Mouse (Mus musculus): Measurements from ENCODE around the gene Porcn. TPM values are rescaled to one million over a fixed set of nuclear protein-coding genes. Genes with fewer than 3 reads are reported as not detected.

Gene Porcn
- polyA plus RNA-seq, 1 experiment: 67.5 TPM

DNA sequence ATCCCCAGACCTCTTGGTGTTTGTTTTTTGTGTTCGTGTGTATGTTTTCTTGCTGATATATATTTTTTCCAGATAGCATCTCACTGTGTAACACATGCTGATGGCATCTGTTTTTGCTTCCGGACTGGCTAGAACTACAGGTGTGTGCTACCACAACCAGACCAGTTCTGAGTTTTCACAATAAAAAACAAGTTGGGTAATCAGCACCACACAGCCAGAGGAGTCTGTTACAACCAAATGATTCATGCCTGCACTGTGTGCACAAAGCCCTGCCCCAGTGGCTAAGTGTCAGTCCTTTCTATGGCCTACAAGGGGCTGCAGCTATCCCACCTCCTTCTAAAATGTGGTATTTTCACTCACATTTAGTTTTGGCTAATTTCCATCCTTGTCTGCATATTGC, 30.4 kb upstream of the Porcn start:
- Histone ChIP-seq H3ac (ENCODE audit: control insufficient read depth, insufficient read length) (no peak overlapping the region), H3K4me2 (ENCODE audit: low read depth) (no peak overlapping the region), H3K79me2 (ENCODE audit: control insufficient read depth, insufficient read depth) (no peaks in the 10 kb centered on the region), H3K4me3 (no peak overlapping the region), H3K27me3 (ENCODE audit: control insufficient read depth, insufficient read depth, insufficient read length) (no peaks in the 10 kb centered on the region), H3K36me3 (ENCODE audit: control insufficient read depth, insufficient read depth) (no peaks in the 10 kb centered on the region)
- TF ChIP-seq MAX (IDR thresholded peaks at IDR 0.05; ENCODE audit: low read depth): no peak
- no peak for TF ChIP-seq TCF12 (IDR thresholded peaks at IDR 0.05; ENCODE audit: insufficient read depth, poor library complexity, severe bottlenecking)
- TF ChIP-seq POLR2AphosphoS2 (IDR thresholded peaks at IDR 0.05; ENCODE audit: insufficient read length, low read depth): no peak
- TF ChIP-seq CEBPB (IDR thresholded peaks at IDR 0.05; ENCODE audit: insufficient read depth, poor library complexity, severe bottlenecking): no peak
- TF ChIP-seq MYOD1 (IDR thresholded peaks at IDR 0.05; ENCODE audit: control insufficient read depth in 1 of 3, insufficient read length in 2 of 3, low read depth in 2 of 3): no peak
- no peak for TF ChIP-seq TCF3 (IDR thresholded peaks at IDR 0.05; ENCODE audit: insufficient read length, low read depth)
- no peak for TF ChIP-seq SRF (IDR thresholded peaks at IDR 0.05; ENCODE audit: control insufficient read depth, insufficient read length, low read depth)
- TF ChIP-seq USF1 (IDR thresholded peaks at IDR 0.05; ENCODE audit: low read depth): no peak
- TF ChIP-seq POLR2A (IDR thresholded peaks at IDR 0.05; ENCODE audit: insufficient read length, low read depth): no peak
- no peak for TF ChIP-seq REST (IDR thresholded peaks at IDR 0.05; ENCODE audit: insufficient read depth, insufficient read length)
- no peak for TF ChIP-seq E2F4 (IDR thresholded peaks at IDR 0.05; ENCODE audit: insufficient read depth)
- TF ChIP-seq MYOG (IDR thresholded peaks at IDR 0.05; ENCODE audit: control insufficient read depth in 1 of 3, insufficient read depth in 1 of 3, insufficient read length in 2 of 3, low read depth in 2 of 3): no peak

DNA sequence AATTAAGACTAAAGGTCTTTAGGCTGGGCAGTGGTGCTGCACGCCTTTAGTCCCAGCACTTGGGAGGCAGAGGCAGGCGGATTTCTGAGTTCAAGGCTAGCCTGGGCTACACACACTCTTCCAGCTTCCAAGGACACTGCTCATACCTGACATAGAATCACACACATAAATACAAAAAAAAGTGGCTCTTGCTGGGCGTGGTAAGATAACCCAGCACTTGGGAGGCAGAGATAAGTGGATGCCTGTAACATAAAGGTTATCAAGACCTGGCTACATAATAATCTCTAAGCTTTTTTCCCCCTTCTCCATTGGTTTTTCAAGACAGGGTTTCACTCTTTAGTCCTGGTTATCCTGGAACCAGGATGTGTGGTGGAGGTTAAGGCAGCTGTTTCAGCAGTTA, 27.3 kb upstream of the Porcn start:
- Histone ChIP-seq H3ac (ENCODE audit: control insufficient read depth, insufficient read length) (no peak overlapping the region), H3K4me3 (no peak overlapping the region), H3K36me3 (ENCODE audit: control insufficient read depth, insufficient read depth) (no peaks in the 10 kb centered on the region), H3K79me2 (ENCODE audit: control insufficient read depth, insufficient read depth) (no peaks in the 10 kb centered on the region), H3K4me2 (ENCODE audit: low read depth) (no peak overlapping the region), H3K27me3 (ENCODE audit: control insufficient read depth, insufficient read depth, insufficient read length) (no peaks in the 10 kb centered on the region)
- TF ChIP-seq E2F4 (IDR thresholded peaks at IDR 0.05; ENCODE audit: insufficient read depth) (no peak), MYOD1 (IDR thresholded peaks at IDR 0.05; ENCODE audit: control insufficient read depth in 1 of 3, insufficient read length in 2 of 3, low read depth in 2 of 3) (no peak), TCF12 (IDR thresholded peaks at IDR 0.05; ENCODE audit: insufficient read depth, poor library complexity, severe bottlenecking) (no peak)

DNA sequence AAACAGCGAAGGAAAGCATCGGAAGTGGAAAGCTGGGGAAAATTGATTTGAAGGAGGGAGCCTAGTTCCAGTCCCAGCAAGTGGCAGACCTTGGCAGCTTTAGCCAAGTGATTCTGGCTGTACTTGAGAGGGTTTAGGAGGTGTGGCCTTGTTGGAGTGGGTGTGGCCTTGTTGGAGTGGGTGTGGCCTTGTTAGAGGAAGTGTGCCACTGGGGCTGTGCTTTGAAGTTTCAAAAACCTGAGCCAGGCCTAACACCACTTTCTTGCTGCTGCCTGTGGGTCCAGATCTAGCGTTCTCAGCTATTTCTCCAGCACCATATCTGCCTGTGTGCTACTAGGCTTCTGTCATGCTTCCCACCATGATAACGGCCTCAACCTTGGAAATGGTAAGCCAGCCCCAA, 23.9 kb upstream of the Porcn start:
- Histone ChIP-seq H3K4me2 (ENCODE audit: low read depth) (no peak overlapping the region), H3K79me2 (ENCODE audit: control insufficient read depth, insufficient read depth) (no peaks in the 10 kb centered on the region), H3K27me3 (ENCODE audit: control insufficient read depth, insufficient read depth, insufficient read length) (no peaks in the 10 kb centered on the region), H3ac (ENCODE audit: control insufficient read depth, insufficient read length) (no peak overlapping the region), H3K36me3 (ENCODE audit: control insufficient read depth, insufficient read depth) (no peaks in the 10 kb centered on the region), H3K4me3 (no peak overlapping the region)
- TF ChIP-seq REST (IDR thresholded peaks at IDR 0.05; ENCODE audit: insufficient read depth, insufficient read length) (no peak), E2F4 (IDR thresholded peaks at IDR 0.05; ENCODE audit: insufficient read depth) (no peak), MYOG (IDR thresholded peaks at IDR 0.05; ENCODE audit: control insufficient read depth in 1 of 3, insufficient read depth in 1 of 3, insufficient read length in 2 of 3, low read depth in 2 of 3) (no peak), MAX (IDR thresholded peaks at IDR 0.05; ENCODE audit: low read depth) (no peak), TCF3 (IDR thresholded peaks at IDR 0.05; ENCODE audit: insufficient read length, low read depth) (no peak), POLR2AphosphoS2 (IDR thresholded peaks at IDR 0.05; ENCODE audit: insufficient read length, low read depth) (no peak), TCF12 (IDR thresholded peaks at IDR 0.05; ENCODE audit: insufficient read depth, poor library complexity, severe bottlenecking) (no peak), MYOD1 (IDR thresholded peaks at IDR 0.05; ENCODE audit: control insufficient read depth in 1 of 3, insufficient read length in 2 of 3, low read depth in 2 of 3) (no peak), SRF (IDR thresholded peaks at IDR 0.05; ENCODE audit: control insufficient read depth, insufficient read length, low read depth) (no peak), CEBPB (IDR thresholded peaks at IDR 0.05; ENCODE audit: insufficient read depth, poor library complexity, severe bottlenecking) (no peak), POLR2A (IDR thresholded peaks at IDR 0.05; ENCODE audit: insufficient read length, low read depth) (no peak)

DNA sequence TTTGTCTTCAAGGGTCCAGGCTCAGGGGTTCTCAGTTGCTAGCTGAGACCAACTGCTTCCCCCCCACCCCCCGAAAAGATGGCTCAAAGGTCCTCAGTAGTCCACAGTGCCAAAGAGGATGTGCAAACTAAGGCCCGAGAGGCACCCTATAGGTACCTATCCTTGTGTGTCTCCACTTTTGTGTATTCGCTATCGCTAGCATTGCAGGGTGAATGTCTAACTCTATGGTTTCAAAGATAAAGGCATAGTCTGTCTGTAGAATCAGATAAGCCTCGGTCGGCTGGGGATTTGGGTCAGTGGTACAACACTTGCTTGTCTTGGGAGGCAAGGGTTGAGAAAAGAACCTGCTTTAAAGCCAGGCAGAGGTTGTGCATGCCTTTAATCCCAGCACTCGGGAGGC, 17.1 kb upstream of the Porcn start:
- Histone ChIP-seq H3ac (ENCODE audit: control insufficient read depth, insufficient read length) (no peak overlapping the region), H3K27me3 (ENCODE audit: control insufficient read depth, insufficient read depth, insufficient read length) (no peaks in the 10 kb centered on the region), H3K4me3 (no peak overlapping the region), H3K4me2 (ENCODE audit: low read depth) (peak overlapping the region; percentile 71), H3K36me3 (ENCODE audit: control insufficient read depth, insufficient read depth) (no peaks in the 10 kb centered on the region), H3K79me2 (ENCODE audit: control insufficient read depth, insufficient read depth) (no peaks in the 10 kb centered on the region)
- TF ChIP-seq POLR2AphosphoS2 (IDR thresholded peaks at IDR 0.05; ENCODE audit: insufficient read length, low read depth) (no peak), USF1 (IDR thresholded peaks at IDR 0.05; ENCODE audit: low read depth) (no peak), TCF12 (IDR thresholded peaks at IDR 0.05; ENCODE audit: insufficient read depth, poor library complexity, severe bottlenecking) (no peak), POLR2A (IDR thresholded peaks at IDR 0.05; ENCODE audit: insufficient read length, low read depth) (no peak), MYOD1 (IDR thresholded peaks at IDR 0.05; ENCODE audit: control insufficient read depth in 1 of 3, insufficient read length in 2 of 3, low read depth in 2 of 3) (no peak), TCF3 (IDR thresholded peaks at IDR 0.05; ENCODE audit: insufficient read length, low read depth) (no peak), REST (IDR thresholded peaks at IDR 0.05; ENCODE audit: insufficient read depth, insufficient read length) (no peak), MAX (IDR thresholded peaks at IDR 0.05; ENCODE audit: low read depth) (no peak), MYOG (IDR thresholded peaks at IDR 0.05; ENCODE audit: control insufficient read depth in 1 of 3, insufficient read depth in 1 of 3, insufficient read length in 2 of 3, low read depth in 2 of 3) (no peak), E2F4 (IDR thresholded peaks at IDR 0.05; ENCODE audit: insufficient read depth) (no peak), CEBPB (IDR thresholded peaks at IDR 0.05; ENCODE audit: insufficient read depth, poor library complexity, severe bottlenecking) (no peak), SRF (IDR thresholded peaks at IDR 0.05; ENCODE audit: control insufficient read depth, insufficient read length, low read depth) (no peak)

Data from myocyte (in vitro differentiated cells).